Mouse (Mus musculus) ES-E14 (cell line): ENCODE measurements around the gene Flnb. TPM values are rescaled to one million over a fixed set of nuclear protein-coding genes. Genes with fewer than 3 reads are reported as not detected.

ENCODE experiments used
- DNase-seq: peaks from one replicate; pipeline ENCODE4 v3.0.0-alpha.2; 2013; ENCODE audit warnings: low read depth, low spot score
- H3K27ac ChIP-seq: 2 replicates; pipeline ENCODE4 v1.5.1; 2012; ENCODE audit warnings: low read depth, mild to moderate bottlenecking, low read length, moderate library complexity, mixed read lengths; ENCODE audit not compliant: poor library complexity, insufficient read depth, severe bottlenecking
- H3K36me3 ChIP-seq: 2 replicates; pipeline ENCODE4 v1.6.1; 2012; ENCODE audit warnings: mild to moderate bottlenecking, low read length, moderate library complexity, mixed read lengths; ENCODE audit not compliant: control insufficient read depth, poor library complexity, insufficient read depth, severe bottlenecking
- H3K4me1 ChIP-seq, 2 experiments: fragments of 150-350 bp in 1 of 2; sonication (generic) in 1 of 2; 2 replicates each; pipeline ENCODE4 v1.6.1; 2012; ENCODE audit warnings: low read length in 2 of 2, mild to moderate bottlenecking in 1 of 2, mixed read lengths in 1 of 2; ENCODE audit not compliant: control insufficient read depth in 2 of 2, insufficient read depth in 2 of 2, poor library complexity in 1 of 2
- H3K4me3 ChIP-seq, 2 experiments: fragments of 150-350 bp in 1 of 2; sonication (generic) in 1 of 2; 2 replicates each; pipeline ENCODE4 v1.5.1; 2012; ENCODE audit warnings: low read length in 2 of 2, low read depth in 1 of 2, mild to moderate bottlenecking in 1 of 2, mixed read lengths in 1 of 2; ENCODE audit not compliant: insufficient read depth in 1 of 2, poor library complexity in 1 of 2, severe bottlenecking in 1 of 2
- H3K9ac ChIP-seq: 2 replicates; pipeline ENCODE4 v1.6.1; 2012; ENCODE audit warnings: low read depth, mild to moderate bottlenecking, low read length, mixed read lengths; ENCODE audit not compliant: poor library complexity, insufficient read depth, severe bottlenecking
- H3K9me3 ChIP-seq: fragments of 150-350 bp; sonication (generic); 2 replicates; pipeline ENCODE4 v1.6.1; 2012; ENCODE audit warnings: low read depth, mild to moderate bottlenecking, low read length; ENCODE audit not compliant: control insufficient read depth, insufficient read depth
- CHD2 ChIP-seq: IDR thresholded peaks from 2 replicates; pipeline ENCODE4 v1.6.1; 2014; ENCODE audit warnings: mild to moderate bottlenecking, low read depth, low read length, inconsistent platforms
- HCFC1 ChIP-seq: IDR thresholded peaks from 2 replicates; pipeline ENCODE4 v1.6.1; 2012; ENCODE audit warnings: low read length, inconsistent platforms, borderline replicate concordance; ENCODE audit not compliant: insufficient read depth
- MAFK ChIP-seq: IDR thresholded peaks from 2 replicates; pipeline ENCODE4 v1.6.1; 2014; ENCODE audit warnings: mild to moderate bottlenecking, low read depth, low read length, inconsistent platforms; ENCODE audit not compliant: insufficient read depth
- ZC3H11A ChIP-seq: IDR thresholded peaks from 2 replicates; pipeline ENCODE4 v1.6.1; 2012; ENCODE audit warnings: low read depth, mild to moderate bottlenecking, inconsistent platforms, low read length, borderline replicate concordance
- ZNF384 ChIP-seq: IDR thresholded peaks from 2 replicates; pipeline ENCODE4 v1.6.1; 2012; ENCODE audit warnings: low read depth, low read length, inconsistent platforms
- in situ Hi-C, 2 experiments: fragments of 600-800 bp; cut with MboI; formaldehyde crosslinking; loops; one replicate each; pipeline ENCODE4 v1.15.1; 2025; ENCODE audit warnings: low sequenced_read_pairs in 2 of 2, inconsistent platforms in 1 of 2; ENCODE audit not compliant: unreplicated experiment in 2 of 2
- total RNA-seq: library from RNA; depleted of rRNA; stranded (reverse); fragments of 300-350 nt; gene quantifications from 2 replicates; pipeline ENCODE4 v1.2.3, GENCODE M21; 2012

The Flnb gene
- total RNA-seq, 1 experiment = 350 TPM

DNA sequence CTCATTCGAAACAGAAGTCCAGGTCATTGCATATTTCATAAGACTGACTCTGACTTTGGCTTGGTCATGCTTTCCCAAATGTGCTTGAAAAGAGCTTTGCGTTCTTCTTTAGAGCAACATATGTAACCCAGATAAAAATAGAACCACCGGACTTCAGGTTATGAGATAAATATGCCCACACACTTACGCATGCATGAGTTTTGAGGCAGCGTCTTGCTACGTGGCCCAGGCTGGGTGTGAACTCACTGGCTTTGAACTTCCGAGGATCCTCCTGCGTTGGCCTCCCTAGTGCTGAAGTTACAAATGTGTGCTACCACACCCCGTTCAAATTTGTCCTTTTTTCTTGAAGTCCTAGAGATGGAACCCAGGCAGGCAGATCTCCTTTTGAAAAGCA, 46.7 kb downstream of the Flnb start:
- no peak overlapping the region for H3K4me3 ChIP-seq
- H3K9ac ChIP-seq = no peak overlapping the region
- H3K27ac ChIP-seq = no peak overlapping the region
- peaks cover 0 to 8% of the 10 kb centered on the region in 2 experiments; a peak in 1 of 4 replicates for H3K4me1 ChIP-seq
- H3K36me3 ChIP-seq = peaks cover 12% of the 10 kb centered on the region
- in situ Hi-C loops = no loop called here
- no peak for DNase-seq
- TF ChIP-seq ZC3H11A (no peak), ZNF384 (no peak)
- no peaks in the 10 kb centered on the region for H3K9me3 ChIP-seq

DNA sequence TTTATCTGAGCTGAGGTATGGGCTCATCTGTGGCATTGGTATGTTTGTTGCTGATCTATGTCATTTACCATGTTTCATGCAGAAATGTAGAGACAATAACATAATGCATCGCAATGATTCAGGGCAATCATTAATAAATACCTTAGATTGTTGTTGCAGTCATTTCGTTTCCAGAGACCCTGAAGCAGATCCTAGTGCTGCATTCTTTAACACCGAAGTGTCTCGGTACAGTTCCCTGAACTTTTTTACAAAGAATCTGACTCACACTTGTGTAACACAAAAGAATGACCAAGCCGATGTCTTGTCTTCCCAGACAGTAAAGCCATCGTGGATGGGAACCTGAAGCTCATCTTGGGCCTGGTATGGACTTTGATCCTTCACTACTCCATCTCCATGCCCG, 49.5 kb downstream of the Flnb start:
- Histone ChIP-seq H3K36me3 (peaks cover 14% of the 10 kb centered on the region), H3K4me3 (no peak overlapping the region), H3K4me1 (peaks cover 0 to 2% of the 10 kb centered on the region in 2 experiments; a peak in 1 of 4 replicates), H3K9ac (no peak overlapping the region), H3K27ac (no peak overlapping the region), H3K9me3 (no peaks in the 10 kb centered on the region)
- in situ Hi-C loops = no loop called here
- TF ChIP-seq MAFK = no peak
- TF ChIP-seq ZC3H11A = no peak
- no peak for TF ChIP-seq ZNF384
- no peak for TF ChIP-seq HCFC1
- no peak for TF ChIP-seq CHD2
- no peak for DNase-seq

DNA sequence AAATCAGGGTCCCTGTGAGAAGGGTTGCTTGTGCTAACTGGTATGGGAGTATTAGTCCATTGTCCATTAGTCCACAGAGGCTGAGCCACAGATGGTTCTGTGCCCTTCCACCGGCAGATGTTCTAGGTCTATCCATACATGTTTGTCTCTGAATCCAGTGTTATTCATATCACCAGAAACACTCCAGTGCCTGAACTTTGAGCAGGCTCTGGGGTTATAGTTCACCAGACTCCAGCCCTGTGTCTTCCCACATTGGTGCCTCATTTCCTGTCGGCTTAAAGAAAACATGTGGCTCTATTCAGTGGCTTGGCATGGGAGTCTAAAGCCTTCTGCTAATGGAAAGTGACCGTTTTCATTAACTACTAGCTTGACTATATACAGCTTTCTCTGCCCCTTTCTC, 50.1 kb downstream of the Flnb start:
- H3K4me1 ChIP-seq = peaks cover 0 to 2% of the 10 kb centered on the region in 2 experiments; a peak in 1 of 4 replicates
- H3K36me3 ChIP-seq = peaks cover 14% of the 10 kb centered on the region
- in situ Hi-C loops = no loop called here
- H3K4me3 ChIP-seq = no peak overlapping the region
- no peak overlapping the region for H3K27ac ChIP-seq
- no peak for DNase-seq
- TF ChIP-seq CHD2 = no peak
- TF ChIP-seq ZC3H11A = no peak
- TF ChIP-seq MAFK = no peak
- TF ChIP-seq ZNF384 = no peak
- no peak for TF ChIP-seq HCFC1
- no peak overlapping the region for H3K9ac ChIP-seq
- no peaks in the 10 kb centered on the region for H3K9me3 ChIP-seq

DNA sequence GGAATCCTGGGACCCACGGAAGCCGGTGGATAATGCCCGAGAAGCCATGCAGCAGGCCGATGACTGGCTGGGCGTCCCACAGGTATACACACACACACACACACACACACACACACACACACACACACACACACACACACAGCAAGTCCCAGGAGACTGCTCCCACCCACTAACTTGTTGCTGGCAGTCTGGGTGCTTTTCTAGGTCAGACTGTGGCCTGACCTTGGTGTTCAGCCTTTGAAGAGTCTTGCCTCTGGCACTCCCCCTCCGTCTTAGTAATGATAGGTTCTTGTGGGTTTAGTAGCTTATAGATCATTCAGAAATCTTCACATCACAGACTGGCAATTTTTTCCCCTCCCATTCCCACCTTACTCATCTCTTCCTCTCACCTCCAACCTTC, 52.0 kb downstream of the Flnb start:
- H3K9ac ChIP-seq = no peak overlapping the region
- H3K9me3 ChIP-seq = no peaks in the 10 kb centered on the region
- in situ Hi-C loops = no loop called here
- no peak for DNase-seq
- no peaks in the 10 kb centered on the region for H3K4me1 ChIP-seq
- no peak overlapping the region for H3K4me3 ChIP-seq
- TF ChIP-seq MAFK (no peak), CHD2 (no peak), HCFC1 (no peak), ZC3H11A (no peak), ZNF384 (no peak)
- peaks cover 22% of the 10 kb centered on the region for H3K36me3 ChIP-seq
- H3K27ac ChIP-seq = no peak overlapping the region

DNA sequence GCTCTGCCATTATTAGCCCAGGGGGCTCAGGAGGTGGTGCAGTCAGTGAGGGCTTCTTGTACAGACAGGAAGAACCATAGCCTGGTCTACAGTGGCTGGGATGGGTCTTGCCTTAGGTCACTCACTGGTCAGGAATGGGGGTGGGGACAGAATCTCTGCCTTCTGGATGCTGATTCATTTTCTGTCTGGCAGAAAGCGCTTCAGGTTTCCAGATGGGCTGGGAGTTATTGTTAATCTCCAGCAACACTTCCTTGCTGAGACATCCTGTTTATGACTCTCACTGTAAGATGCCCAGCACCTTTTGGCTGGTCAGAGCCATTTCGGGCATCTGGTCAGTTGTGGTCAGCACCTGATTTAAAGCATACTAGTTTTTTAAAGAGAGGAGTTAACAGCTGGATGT, 55.8 kb downstream of the Flnb start:
- no peak overlapping the region for H3K4me3 ChIP-seq
- TF ChIP-seq ZC3H11A = no peak
- no peak for TF ChIP-seq HCFC1
- TF ChIP-seq ZNF384 = no peak
- TF ChIP-seq CHD2 = no peak
- TF ChIP-seq MAFK = no peak
- DNase-seq = no peak
- H3K9me3 ChIP-seq = no peaks in the 10 kb centered on the region
- H3K9ac ChIP-seq = no peak overlapping the region
- no peak overlapping the region for H3K27ac ChIP-seq
- H3K4me1 ChIP-seq = peaks cover 0 to 2% of the 10 kb centered on the region in 2 experiments; a peak in 1 of 4 replicates
- peaks cover 21% of the 10 kb centered on the region for H3K36me3 ChIP-seq
- in situ Hi-C loops = no loop called here
